Mouse (Mus musculus): ENCODE data around the gene Kcnb1. TPM values are rescaled to one million over a fixed set of nuclear protein-coding genes. Genes with fewer than 3 reads are reported as not detected.

Gene Kcnb1
- polyA plus RNA-seq, 1 experiment = 2.1 TPM

- WGBS = 78% methylated on average over 6 of the region's 6 CpGs
- peaks cover 9% of the 10 kb centered on the region for H3K36me3 ChIP-seq (ENCODE audit: control insufficient read depth, insufficient read depth, low read length)
- no peaks in the 10 kb centered on the region for H3K27me3 ChIP-seq (ENCODE audit: control insufficient read depth, insufficient read depth, low read length)
- no peak for TF ChIP-seq POLR2A (IDR thresholded peaks at IDR 0.05; ENCODE audit: control insufficient read depth, extremely low read depth, insufficient read depth, low read length, poor library complexity)
- no peak overlapping the region for H3K4me3 ChIP-seq (ENCODE audit: control insufficient read depth, insufficient read depth, low read length)
- H3K4me1 ChIP-seq (replicated peaks; ENCODE audit: control insufficient read depth, insufficient read depth, low read length) = peaks cover 7% of the 10 kb centered on the region
- no peak for DNase-seq
- H3K27ac ChIP-seq (ENCODE audit: control insufficient read depth, insufficient read depth, low read length) = no peak overlapping the region
Measured at GRCm38 (mm10) chr2:167070341-167070740, 119.6 kb downstream of the Kcnb1 start.

GRCm38 (mm10) chr2:167067575-167067974 is 122.4 kb downstream of the Kcnb1 start:
- WGBS = 42% methylated on average over 6 of the region's 6 CpGs
- no peak for TF ChIP-seq POLR2A (IDR thresholded peaks at IDR 0.05; ENCODE audit: control insufficient read depth, extremely low read depth, insufficient read depth, low read length, poor library complexity)
- no peak for TF ChIP-seq CTCF (IDR thresholded peaks at IDR 0.05; ENCODE audit: borderline replicate concordance, control insufficient read depth, extremely low read depth, insufficient read depth, low read length, poor library complexity)
- Histone ChIP-seq H3K27ac (ENCODE audit: control insufficient read depth, insufficient read depth, low read length) (no peak overlapping the region), H3K27me3 (ENCODE audit: control insufficient read depth, insufficient read depth, low read length) (no peaks in the 10 kb centered on the region), H3K36me3 (ENCODE audit: control insufficient read depth, insufficient read depth, low read length) (peaks cover 18% of the 10 kb centered on the region), H3K4me3 (ENCODE audit: control insufficient read depth, insufficient read depth, low read length) (no peak overlapping the region), H3K4me1 (replicated peaks; ENCODE audit: control insufficient read depth, insufficient read depth, low read length) (peaks cover 15% of the 10 kb centered on the region)
- DNase-seq = no peak

DNA sequence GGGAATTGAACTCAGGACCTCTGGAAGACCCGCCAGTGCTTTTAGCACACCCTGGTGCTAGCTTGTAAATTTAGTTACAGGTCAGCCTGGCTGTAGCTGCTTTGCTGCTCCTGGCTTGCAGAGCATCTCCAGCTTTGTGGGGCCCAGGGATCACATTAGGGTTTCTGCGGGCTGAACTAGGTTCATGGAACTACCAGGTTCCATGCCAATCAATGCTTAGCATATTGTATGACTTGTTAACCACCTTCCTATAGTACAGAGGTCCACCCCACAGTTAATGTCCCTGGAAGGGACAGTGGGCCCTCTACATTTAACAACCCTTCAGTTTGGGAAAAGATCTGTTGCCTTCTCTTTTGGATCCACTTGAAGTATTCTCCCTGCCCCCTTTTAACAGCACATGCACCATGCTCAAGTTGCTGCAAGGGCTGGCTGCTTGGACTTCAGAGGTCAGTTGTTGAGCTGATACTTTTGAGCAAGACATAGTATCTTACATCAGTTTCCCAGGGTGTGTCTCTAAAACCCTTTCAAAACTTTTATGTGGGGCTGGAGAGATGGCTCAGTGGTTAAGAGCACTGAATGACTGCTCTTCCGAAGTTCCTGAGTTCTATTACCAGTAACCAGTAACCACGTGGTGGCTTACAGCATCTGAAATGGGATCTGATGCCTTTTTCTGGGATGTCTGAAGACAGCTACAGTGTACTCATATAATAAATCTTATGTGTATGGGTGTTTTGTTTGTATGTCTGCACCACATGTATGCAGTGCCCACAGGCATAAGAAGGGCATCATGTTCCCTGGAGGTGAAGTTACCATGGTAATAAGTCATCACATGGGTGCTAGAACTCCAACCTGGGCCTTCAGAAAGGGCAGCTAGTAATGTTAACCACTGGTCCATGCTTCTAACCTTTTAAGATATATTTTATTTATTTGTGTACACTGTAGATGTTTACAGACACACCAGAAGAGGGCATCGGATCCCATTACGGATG is 123.1 kb downstream of the Kcnb1 start:
- Histone ChIP-seq H3K27ac (ENCODE audit: control insufficient read depth, insufficient read depth, low read length) (no peak overlapping the region), H3K36me3 (ENCODE audit: control insufficient read depth, insufficient read depth, low read length) (peaks cover 18% of the 10 kb centered on the region), H3K27me3 (ENCODE audit: control insufficient read depth, insufficient read depth, low read length) (no peaks in the 10 kb centered on the region), H3K4me1 (replicated peaks; ENCODE audit: control insufficient read depth, insufficient read depth, low read length) (peaks cover 15% of the 10 kb centered on the region), H3K4me3 (ENCODE audit: control insufficient read depth, insufficient read depth, low read length) (no peak overlapping the region)
- no peak for DNase-seq
- TF ChIP-seq POLR2A (IDR thresholded peaks at IDR 0.05; ENCODE audit: control insufficient read depth, extremely low read depth, insufficient read depth, low read length, poor library complexity) (no peak), CTCF (IDR thresholded peaks at IDR 0.05; ENCODE audit: borderline replicate concordance, control insufficient read depth, extremely low read depth, insufficient read depth, low read length, poor library complexity) (no peak)
- WGBS = 65% methylated on average over 6 of the region's 6 CpGs

DNA sequence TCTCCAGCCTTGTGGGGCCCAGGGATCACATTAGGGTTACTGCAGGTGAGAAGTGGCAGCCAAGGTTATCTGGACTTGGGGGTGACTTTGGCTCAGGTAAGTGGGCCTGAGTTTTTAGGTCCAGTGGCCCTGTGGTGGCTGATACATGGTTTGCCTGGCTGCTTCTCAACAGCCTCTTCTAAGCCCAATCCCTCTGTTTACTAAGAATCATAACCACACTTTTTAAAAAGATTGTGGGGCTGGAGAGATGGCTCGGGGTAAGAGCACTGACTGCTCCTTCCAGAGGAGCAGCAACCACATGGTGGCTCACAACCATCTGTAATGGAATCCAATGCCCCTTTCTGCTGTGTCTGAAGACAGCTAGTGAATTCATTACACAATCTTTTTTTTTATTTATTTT is 123.9 kb downstream of the Kcnb1 start:
- TF ChIP-seq POLR2A (IDR thresholded peaks at IDR 0.05; ENCODE audit: control insufficient read depth, extremely low read depth, insufficient read depth, low read length, poor library complexity) (no peak), CTCF (IDR thresholded peaks at IDR 0.05; ENCODE audit: borderline replicate concordance, control insufficient read depth, extremely low read depth, insufficient read depth, low read length, poor library complexity) (no peak)
- no peak overlapping the region for H3K27ac ChIP-seq (ENCODE audit: control insufficient read depth, insufficient read depth, low read length)
- H3K27me3 ChIP-seq (ENCODE audit: control insufficient read depth, insufficient read depth, low read length) = no peaks in the 10 kb centered on the region
- WGBS = 88% methylated on average over 1 of the region's 1 CpGs
- DNase-seq = no peak
- H3K36me3 ChIP-seq (ENCODE audit: control insufficient read depth, insufficient read depth, low read length) = peaks cover 18% of the 10 kb centered on the region
- peaks cover 16% of the 10 kb centered on the region for H3K4me1 ChIP-seq (replicated peaks; ENCODE audit: control insufficient read depth, insufficient read depth, low read length)
- H3K4me3 ChIP-seq (ENCODE audit: control insufficient read depth, insufficient read depth, low read length) = no peak overlapping the region

GRCm38 (mm10) chr2:167064601-167065295 is 125.2 kb downstream of the Kcnb1 start:
- Histone ChIP-seq H3K27ac (ENCODE audit: control insufficient read depth, insufficient read depth, low read length) (no peak overlapping the region), H3K4me3 (ENCODE audit: control insufficient read depth, insufficient read depth, low read length) (no peak overlapping the region), H3K4me1 (replicated peaks; ENCODE audit: control insufficient read depth, insufficient read depth, low read length) (peaks cover 21% of the 10 kb centered on the region), H3K27me3 (ENCODE audit: control insufficient read depth, insufficient read depth, low read length) (no peaks in the 10 kb centered on the region), H3K36me3 (ENCODE audit: control insufficient read depth, insufficient read depth, low read length) (peaks cover 18% of the 10 kb centered on the region)
- TF ChIP-seq CTCF (IDR thresholded peaks at IDR 0.05; ENCODE audit: borderline replicate concordance, control insufficient read depth, extremely low read depth, insufficient read depth, low read length, poor library complexity) (no peak), POLR2A (IDR thresholded peaks at IDR 0.05; ENCODE audit: control insufficient read depth, extremely low read depth, insufficient read depth, low read length, poor library complexity) (no peak)
- WGBS = 59% methylated on average over 9 of the region's 9 CpGs
- DNase-seq = no peak

DNA sequence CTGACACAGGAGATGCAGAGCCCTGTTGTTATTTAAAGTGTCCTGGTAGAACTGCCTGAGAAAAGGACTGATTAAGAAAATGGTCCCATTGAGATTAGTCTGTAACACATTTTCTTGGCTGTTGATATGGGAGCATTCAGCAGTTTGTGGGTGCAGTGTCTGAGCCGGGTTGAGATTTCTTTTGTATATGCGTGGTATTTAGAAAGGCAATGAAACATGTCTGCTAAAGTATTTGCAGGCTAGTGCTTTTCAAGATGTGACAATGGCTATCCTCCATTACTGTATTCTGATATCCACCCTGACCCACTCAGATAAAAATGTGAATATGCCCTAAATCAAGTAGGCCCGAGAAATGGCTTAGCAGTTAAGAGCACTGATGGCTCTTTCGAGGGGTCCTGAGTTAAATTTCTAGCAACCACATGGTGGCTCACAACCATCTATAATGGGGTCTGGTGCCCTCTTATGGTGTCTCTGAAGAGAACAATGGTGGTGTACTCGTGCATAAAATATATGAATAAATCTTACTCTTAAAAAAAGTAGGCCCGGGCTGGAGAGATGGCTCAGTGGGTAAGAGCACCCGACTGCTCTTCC is 126.0 kb downstream of the Kcnb1 start:
- Histone ChIP-seq H3K4me1 (replicated peaks; ENCODE audit: control insufficient read depth, insufficient read depth, low read length) (peaks cover 21% of the 10 kb centered on the region), H3K36me3 (ENCODE audit: control insufficient read depth, insufficient read depth, low read length) (peaks cover 18% of the 10 kb centered on the region), H3K4me3 (ENCODE audit: control insufficient read depth, insufficient read depth, low read length) (no peak overlapping the region), H3K27me3 (ENCODE audit: control insufficient read depth, insufficient read depth, low read length) (no peaks in the 10 kb centered on the region), H3K27ac (ENCODE audit: control insufficient read depth, insufficient read depth, low read length) (no peak overlapping the region)
- peak; percentile 21 for DNase-seq
- WGBS = 8% methylated on average over 7 of the region's 7 CpGs
- TF ChIP-seq POLR2A (IDR thresholded peaks at IDR 0.05; ENCODE audit: control insufficient read depth, extremely low read depth, insufficient read depth, low read length, poor library complexity) (no peak), CTCF (IDR thresholded peaks at IDR 0.05; ENCODE audit: borderline replicate concordance, control insufficient read depth, extremely low read depth, insufficient read depth, low read length, poor library complexity) (no peak)
